Mouse (Mus musculus) heart, postnatal 25 days (tissue): ENCODE results near the gene Zfp810. TPM values are rescaled to one million over a fixed set of nuclear protein-coding genes. Genes with fewer than 3 reads are reported as not detected.

Experiments
- DNase-seq: peaks from one replicate; pipeline ENCODE4 v3.0.0; 2022; ENCODE audit warnings: low spot score
- intact Hi-C: fragments of 180-260 bp; cut with DNase I; formaldehyde crosslinking; loops from one replicate; pipeline ENCODE4 v1.15.1; 2025
- total RNA-seq, 2 experiments: library from RNA; stranded (reverse); gene quantifications; 2 replicates each; pipeline ENCODE4 v1.2.3; 2021

The Zfp810 gene
- total RNA-seq, 2 experiments from 2014 or later: 4.4 to 6.3 TPM

DNA sequence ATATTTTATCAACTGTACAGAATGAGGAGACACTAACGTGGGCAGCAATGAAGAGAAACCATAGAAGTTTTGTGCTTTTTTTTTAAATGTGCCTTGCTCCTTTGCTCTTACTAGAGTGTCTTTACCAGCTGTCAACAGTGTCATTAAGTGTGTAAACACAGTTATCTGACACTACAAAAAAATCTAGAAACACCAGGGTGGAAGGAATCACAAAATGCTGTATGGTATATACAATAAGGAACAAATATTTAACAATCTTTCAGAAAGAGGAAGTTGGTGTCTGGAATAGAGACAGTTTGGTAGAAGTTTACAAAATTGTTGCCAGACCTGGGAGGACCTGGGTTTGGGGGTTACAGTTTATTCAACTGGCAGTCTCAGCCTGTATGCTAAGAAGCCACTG is 45.9 kb downstream of the Zfp810 start:
- intact Hi-C loops: no loop called here
- DNase-seq: no peak

DNA sequence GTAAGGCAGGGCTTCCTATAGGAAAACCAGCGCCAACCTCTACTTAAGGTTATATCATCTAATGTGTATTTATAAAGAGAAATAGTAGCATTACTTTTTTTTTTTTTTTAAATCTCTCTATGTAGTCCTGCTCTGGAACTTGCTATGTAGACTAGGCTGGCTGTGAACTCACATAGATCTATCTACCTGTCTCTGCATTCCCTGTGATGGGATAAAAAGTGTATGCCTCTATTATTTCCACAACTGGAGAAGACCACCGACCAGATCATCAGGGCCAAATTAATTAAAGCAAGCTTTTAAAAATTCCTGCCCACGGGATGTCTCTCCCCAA is 47.4 kb downstream of the Zfp810 start:
- intact Hi-C loops: no loop called here
- no peak for DNase-seq

DNA sequence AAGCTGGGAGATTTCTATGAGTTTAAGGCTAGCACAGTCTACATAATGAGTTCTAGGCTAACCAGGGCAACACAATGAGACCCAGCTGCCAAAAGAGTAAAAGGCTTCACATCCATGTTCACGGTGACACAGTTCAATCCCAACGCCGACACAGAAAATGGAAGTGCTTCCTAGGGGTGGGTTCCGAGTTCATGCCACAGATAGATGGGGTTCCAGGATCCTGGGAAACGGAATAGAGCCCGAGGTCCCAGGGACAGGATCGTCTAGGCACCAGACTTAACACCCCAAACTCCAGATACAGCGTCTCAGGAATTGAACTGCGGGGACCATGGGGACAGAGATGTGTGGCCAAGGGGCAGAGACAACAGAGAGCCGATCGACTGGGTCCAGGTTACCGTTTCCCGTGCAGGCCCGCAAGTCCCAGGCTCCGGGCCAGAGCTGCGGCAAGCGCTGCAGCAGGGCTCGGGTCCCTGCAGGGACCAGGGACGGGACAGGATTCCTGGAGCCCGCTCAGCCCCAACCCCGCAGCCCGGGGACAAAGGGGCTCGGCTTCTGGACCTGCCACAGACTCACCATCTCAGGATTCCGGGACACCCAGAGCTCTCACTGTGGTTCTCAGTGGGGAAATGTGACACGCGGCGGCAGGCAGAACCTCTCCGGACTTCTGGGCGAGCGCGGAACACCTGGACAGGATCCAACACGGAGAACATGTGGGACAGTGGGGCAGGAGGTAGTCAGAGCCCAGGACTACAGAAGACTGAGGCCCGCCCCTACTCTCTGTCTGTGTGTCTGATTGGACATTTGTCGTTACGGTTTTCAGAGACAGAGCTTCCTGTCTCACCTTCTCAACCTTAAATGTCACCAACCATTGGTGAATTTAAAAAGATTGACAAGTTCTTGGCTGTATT is 48.0 kb downstream of the Zfp810 start, which contains the start of gene Zfp599:
TSS of gene Zfp599 (minus strand) at position 712 of the 908 bp plus-strand sequence.
- peak; percentile 19 for DNase-seq
- intact Hi-C loops: no loop called here

DNA sequence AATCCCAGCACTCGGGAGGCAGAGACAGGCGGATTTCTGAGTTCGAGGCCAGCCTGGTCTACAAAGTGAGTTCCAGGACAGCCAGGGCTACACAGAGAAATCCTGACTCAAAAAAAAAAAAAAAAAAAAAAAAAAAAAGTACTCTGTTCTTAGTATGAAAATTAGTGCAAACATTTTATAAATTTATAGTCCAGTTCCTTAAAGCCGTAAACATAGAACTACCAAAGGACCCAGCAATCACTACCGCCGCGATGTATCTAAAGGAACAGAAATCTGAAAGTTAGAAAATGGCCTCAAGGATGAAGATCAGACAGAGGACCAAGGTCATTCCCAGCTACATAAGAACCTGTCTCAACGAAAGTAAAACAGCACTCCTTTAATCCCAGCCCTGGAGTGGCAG is 48.7 kb downstream of the Zfp810 start:
- intact Hi-C loops: no loop called here

DNA sequence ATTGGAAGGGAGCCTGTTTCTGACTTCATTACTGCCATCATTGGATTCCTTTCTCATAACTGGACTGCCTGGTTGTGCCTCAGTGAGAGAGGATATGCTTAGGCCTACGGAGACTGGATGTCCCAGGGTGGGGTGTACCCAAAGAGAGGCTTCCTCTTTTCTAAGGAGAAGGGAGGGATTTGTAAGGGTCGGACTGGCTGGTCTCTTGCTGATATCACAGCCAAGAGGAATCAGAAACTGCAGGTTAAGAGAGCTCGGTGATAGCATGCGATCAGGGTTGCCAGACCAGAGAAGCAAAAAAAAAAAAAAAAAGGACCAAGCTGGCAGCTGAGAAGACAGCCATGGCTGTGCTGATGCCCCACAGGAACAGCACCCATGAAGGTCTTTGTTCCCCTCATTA is 50.9 kb downstream of the Zfp810 start:
- intact Hi-C loops: no loop called here

More for the DNA sequence above, 48.7 kb downstream of the Zfp810 start:
- no peak for DNase-seq

GRCm38 (mm10) chr9:22244242-22244641 is 63.2 kb downstream of the Zfp810 start:
- DNase-seq: no peak
- intact Hi-C loops: no loop called here

More for the DNA sequence above, 50.9 kb downstream of the Zfp810 start:
- DNase-seq: no peak

DNA sequence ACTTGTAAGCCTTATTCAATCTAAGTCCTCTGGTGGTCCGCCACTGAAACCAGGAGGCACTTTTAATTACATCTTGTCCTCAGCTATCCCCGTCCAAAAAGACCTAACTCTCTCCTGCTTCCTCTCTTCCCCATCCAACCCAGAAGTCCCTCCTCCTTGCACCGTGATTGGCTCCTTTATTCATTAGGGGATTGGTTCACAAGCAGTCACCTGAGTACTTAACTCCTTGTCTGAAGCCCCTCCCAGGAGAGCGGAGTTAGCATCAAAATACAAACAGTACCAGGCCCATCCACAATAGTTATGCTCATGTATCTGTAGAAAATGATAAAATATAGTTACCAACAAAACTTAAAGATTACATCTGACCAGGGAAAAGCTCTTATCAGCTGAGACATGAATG is 67.4 kb downstream of the Zfp810 start:
- no peak for DNase-seq
- intact Hi-C loops: no loop called here

GRCm38 (mm10) chr9:22230556-22230955 is 76.9 kb downstream of the Zfp810 start:
- intact Hi-C loops: loop anchor here (5.0 kb wide), 1 partner anchor 182 kb away; the partner anchor contains the start of gene 9530077C05Rik
- DNase-seq: no peak

GRCm38 (mm10) chr9:22230061-22230460 is 77.4 kb downstream of the Zfp810 start:
- intact Hi-C loops: loop anchor here (5.0 kb wide), 1 partner anchor 182 kb away; the partner anchor contains the start of gene 9530077C05Rik
- DNase-seq: no peak

- no peak for DNase-seq
- intact Hi-C loops: loop anchor here (5.0 to 10.0 kb wide), 3 partner anchors 72 to 183 kb away; partner anchors contain the start of genes 9530077C05Rik, Gm49318, Pigyl and Zfp653
These were observed 77.9 kb downstream of the Zfp810 start for GRCm38 (mm10) chr9:22229386-22230026.

GRCm38 (mm10) chr9:22226846-22227245 is 80.6 kb downstream of the Zfp810 start:
- DNase-seq: peak; percentile 56
- intact Hi-C loops: loop anchor here (5.0 to 10.0 kb wide), 2 partner anchors 70 to 152 kb away; partner anchors contain the start of genes Gm49318, Pigyl and Zfp653

Other genes with a start within 250 kb of the Zfp810 start
- not detected for gene Gm49318, start 236.4 kb downstream of the Zfp810 start, total RNA-seq
- 1 to 10 TPM; 4.0 to 4.3 TPM for gene Zfp653, start 236.3 kb downstream of the Zfp810 start, total RNA-seq
- gene Ecsit, start 222.2 kb downstream of the Zfp810 start, total RNA-seq: 100 to 1,000 TPM; 103 TPM
- gene Cnn1, start 208.4 kb downstream of the Zfp810 start, total RNA-seq: 10 to 100 TPM in 1 of 2 experiments, 1 to 10 TPM in 1; 7.6 to 10.4 TPM
- gene Elof1, start 190.5 kb downstream of the Zfp810 start, total RNA-seq: 10 to 100 TPM; 36.8 to 39.8 TPM
- gene Acp5, start 171.9 kb downstream of the Zfp810 start, total RNA-seq: 1 to 10 TPM; 1.6 to 3.5 TPM
- gene Pigyl, start 150.8 kb downstream of the Zfp810 start, total RNA-seq: 10 to 100 TPM; 50.3 to 52.6 TPM
- under 1 TPM; 0.16 to 0.31 TPM for gene Zfp872, start 119.6 kb downstream of the Zfp810 start, total RNA-seq
- 10 to 100 TPM; 29.4 to 30.7 TPM for gene Zfp809, start 81.9 kb downstream of the Zfp810 start, total RNA-seq
- gene Zfp599, start 47.8 kb downstream of the Zfp810 start, total RNA-seq: under 1 TPM; 0.26 to 0.31 TPM
- 1 to 10 TPM; 1.7 to 2.2 TPM for gene Anln, start 81.5 kb upstream of the Zfp810 start, total RNA-seq
- under 1 TPM; 0.70 to 0.92 TPM for gene 9530077C05Rik, start 103.9 kb upstream of the Zfp810 start, total RNA-seq
- not detected for gene Gm17545, start 146.6 kb upstream of the Zfp810 start, total RNA-seq
- gene Rp9, start 162.1 kb upstream of the Zfp810 start, total RNA-seq: 10 to 100 TPM; 40.5 to 43.8 TPM
- 10 to 100 TPM; 10.5 to 14.7 TPM for gene Bbs9, start 168.1 kb upstream of the Zfp810 start, total RNA-seq